Mouse (Mus musculus) fat pad, adult 2 months (tissue): ENCODE results near the gene Lsmem1.
"Not testable (repeated sequence)": the region's sequence is repeated elsewhere in the genome, so short reads cannot be mapped to it uniquely, and the experiment has no call there.

ENCODE experiments used
- DNase-seq: peaks from one replicate; pipeline ENCODE4 v3.0.0-alpha.2; 2011; ENCODE audit warnings: low read depth, low spot score; ENCODE audit errors: extremely low read depth

Gene Lsmem1

GRCm38 (mm10) chr12:40214888-40215876 is 15.9 kb upstream of the Lsmem1 start:
- DNase-seq, result no peak

GRCm38 (mm10) chr12:40209049-40209448 is 9.8 kb upstream of the Lsmem1 start:
- no peak for DNase-seq

- DNase-seq, result no peak
These were observed 8.6 kb upstream of the Lsmem1 start for GRCm38 (mm10) chr12:40207909-40208308.

- DNase-seq, result no peak
These were observed 3.1 kb upstream of the Lsmem1 start for GRCm38 (mm10) chr12:40202161-40203035.

- no peak for DNase-seq
These were observed 1.4 kb upstream of the Lsmem1 start for GRCm38 (mm10) chr12:40200484-40201235.

GRCm38 (mm10) chr12:40199795-40200402 is 609 bp upstream of the Lsmem1 start:
- DNase-seq, result no peak

- DNase-seq, result no peak
These were observed 863 bp downstream of the Lsmem1 start for GRCm38 (mm10) chr12:40198427-40198826.

- DNase-seq, result no peak
These were observed 1.3 kb downstream of the Lsmem1 start for GRCm38 (mm10) chr12:40198019-40198418.

GRCm38 (mm10) chr12:40197511-40197910 is 1.8 kb downstream of the Lsmem1 start:
- no peak for DNase-seq

GRCm38 (mm10) chr12:40185474-40185873 is 13.8 kb downstream of the Lsmem1 start:
- DNase-seq, result no peak

- no peak for DNase-seq
These were observed 22.2 kb downstream of the Lsmem1 start for GRCm38 (mm10) chr12:40177089-40177488.

- no peak for DNase-seq
These were observed 23.1 kb downstream of the Lsmem1 start for GRCm38 (mm10) chr12:40176158-40176557.

- DNase-seq, result not testable (repeated sequence)
These were observed 24.1 kb downstream of the Lsmem1 start for GRCm38 (mm10) chr12:40175171-40175570.

- no peak for DNase-seq
These were observed 27.7 kb downstream of the Lsmem1 start for GRCm38 (mm10) chr12:40171637-40172036.

GRCm38 (mm10) chr12:40169675-40170074 is 29.6 kb downstream of the Lsmem1 start:
- no peak for DNase-seq

- no peak for DNase-seq
These were observed 34.7 kb downstream of the Lsmem1 start for GRCm38 (mm10) chr12:40164621-40165020.

GRCm38 (mm10) chr12:40160777-40161176 is 38.5 kb downstream of the Lsmem1 start:
- DNase-seq, result no peak

- DNase-seq, result no peak
These were observed 45.1 kb downstream of the Lsmem1 start for GRCm38 (mm10) chr12:40154188-40154587.

- DNase-seq, result no peak
These were observed 46.8 kb downstream of the Lsmem1 start for GRCm38 (mm10) chr12:40152353-40153069.

- no peak for DNase-seq
These were observed 52.0 kb downstream of the Lsmem1 start for GRCm38 (mm10) chr12:40147319-40147718.
